Mouse (Mus musculus): ENCODE measurements around the gene Aqp5. TPM values are rescaled to one million over a fixed set of nuclear protein-coding genes. Genes with fewer than 3 reads are reported as not detected.

The Aqp5 gene
- polyA plus RNA-seq, 1 experiment from 2014 or later: not detected

GRCm38 (mm10) chr15:99558947-99559346, 31.6 kb upstream of the Aqp5 start:
- H3K27me3 ChIP-seq (ENCODE audit: insufficient read depth, low read length): no peaks in the 10 kb centered on the region
- no peak overlapping the region for H3K9ac ChIP-seq (replicated peaks)
- WGBS (ENCODE audit: insufficient replicate concordance): 64% methylated on average over 1 of the region's 1 CpGs
- H3K9me3 ChIP-seq (ENCODE audit: low read length): no peaks in the 10 kb centered on the region
- no peak overlapping the region for H3K4me3 ChIP-seq (ENCODE audit: low read depth, low read length)
- no peaks in the 10 kb centered on the region for H3K36me3 ChIP-seq (replicated peaks; ENCODE audit: insufficient read depth, low read length)
- DNase-seq (no peak), ATAC-seq (no peak)
- TF ChIP-seq EP300 (IDR thresholded peaks at IDR 0.05; ENCODE audit: low read depth): no peak
- no peak for TF ChIP-seq CTCF (IDR thresholded peaks at IDR 0.05; ENCODE audit: low read depth)
- H3K4me1 ChIP-seq (ENCODE audit: insufficient read depth): no peaks in the 10 kb centered on the region
- H3K4me2 ChIP-seq (ENCODE audit: low read depth, low read length): no peak overlapping the region
- no peak overlapping the region for H3K27ac ChIP-seq (ENCODE audit: low read depth)

- no peak overlapping the region for H3K27ac ChIP-seq (ENCODE audit: low read depth)
- DNase-seq (no peak), ATAC-seq (no peak)
- WGBS (ENCODE audit: insufficient replicate concordance): 68% methylated on average over 10 of the region's 10 CpGs
- H3K27me3 ChIP-seq (ENCODE audit: insufficient read depth, low read length): no peaks in the 10 kb centered on the region
- no peak overlapping the region for H3K4me3 ChIP-seq (ENCODE audit: low read depth, low read length)
- H3K9ac ChIP-seq (replicated peaks): no peak overlapping the region
- no peak overlapping the region for H3K4me2 ChIP-seq (ENCODE audit: low read depth, low read length)
- no peaks in the 10 kb centered on the region for H3K36me3 ChIP-seq (replicated peaks; ENCODE audit: insufficient read depth, low read length)
- H3K4me1 ChIP-seq (ENCODE audit: insufficient read depth): no peaks in the 10 kb centered on the region
- TF ChIP-seq EP300 (IDR thresholded peaks at IDR 0.05; ENCODE audit: low read depth): no peak
- TF ChIP-seq CTCF (IDR thresholded peaks at IDR 0.05; ENCODE audit: low read depth): no peak
- H3K9me3 ChIP-seq (ENCODE audit: low read length): no peaks in the 10 kb centered on the region
Observed at GRCm38 (mm10) chr15:99560246-99560645, 30.3 kb upstream of the Aqp5 start.

GRCm38 (mm10) chr15:99567371-99567770, 23.2 kb upstream of the Aqp5 start:
- DNase-seq (no peak), ATAC-seq (peak; percentile 17; the same call in 1 of the 2 replicates)
- no peaks in the 10 kb centered on the region for H3K27me3 ChIP-seq (ENCODE audit: insufficient read depth, low read length)
- H3K4me2 ChIP-seq (ENCODE audit: low read depth, low read length): no peak overlapping the region
- TF ChIP-seq CTCF (IDR thresholded peaks at IDR 0.05; ENCODE audit: low read depth) (no peak), EP300 (IDR thresholded peaks at IDR 0.05; ENCODE audit: low read depth) (no peak)
- H3K4me1 ChIP-seq (ENCODE audit: insufficient read depth): no peaks in the 10 kb centered on the region
- WGBS (ENCODE audit: insufficient replicate concordance): 69% methylated on average over 4 of the region's 4 CpGs
- H3K4me3 ChIP-seq (ENCODE audit: low read depth, low read length): no peak overlapping the region
- H3K27ac ChIP-seq (ENCODE audit: low read depth): no peak overlapping the region
- H3K9ac ChIP-seq (replicated peaks): no peak overlapping the region
- H3K36me3 ChIP-seq (replicated peaks; ENCODE audit: insufficient read depth, low read length): no peaks in the 10 kb centered on the region
- H3K9me3 ChIP-seq (ENCODE audit: low read length): no peaks in the 10 kb centered on the region

GRCm38 (mm10) chr15:99568682-99569081, 21.9 kb upstream of the Aqp5 start:
- WGBS (ENCODE audit: insufficient replicate concordance): 57% methylated on average over 6 of the region's 6 CpGs
- ATAC-seq (no peak), DNase-seq (no peak)
- Histone ChIP-seq H3K4me3 (ENCODE audit: low read depth, low read length) (no peak overlapping the region), H3K4me2 (ENCODE audit: low read depth, low read length) (no peak overlapping the region), H3K4me1 (ENCODE audit: insufficient read depth) (no peaks in the 10 kb centered on the region), H3K9me3 (ENCODE audit: low read length) (no peaks in the 10 kb centered on the region), H3K27me3 (ENCODE audit: insufficient read depth, low read length) (no peaks in the 10 kb centered on the region), H3K36me3 (replicated peaks; ENCODE audit: insufficient read depth, low read length) (no peaks in the 10 kb centered on the region), H3K27ac (ENCODE audit: low read depth) (no peak overlapping the region), H3K9ac (replicated peaks) (no peak overlapping the region)
- TF ChIP-seq EP300 (IDR thresholded peaks at IDR 0.05; ENCODE audit: low read depth) (no peak), CTCF (IDR thresholded peaks at IDR 0.05; ENCODE audit: low read depth) (no peak)

- H3K4me2 ChIP-seq (ENCODE audit: low read depth, low read length): no peak overlapping the region
- ATAC-seq: no peak
- no peaks in the 10 kb centered on the region for H3K4me1 ChIP-seq (ENCODE audit: insufficient read depth)
- no peaks in the 10 kb centered on the region for H3K36me3 ChIP-seq (replicated peaks; ENCODE audit: insufficient read depth, low read length)
- no peak for TF ChIP-seq CTCF (IDR thresholded peaks at IDR 0.05; ENCODE audit: low read depth)
- no peak for TF ChIP-seq EP300 (IDR thresholded peaks at IDR 0.05; ENCODE audit: low read depth)
- WGBS (ENCODE audit: insufficient replicate concordance): 69% methylated on average over 10 of the region's 10 CpGs
- H3K27me3 ChIP-seq (ENCODE audit: insufficient read depth, low read length): 0 out of 2 replicates have a peak, but pooled peaks cover 1% of the 10 kb centered on the region
- no peak overlapping the region for H3K27ac ChIP-seq (ENCODE audit: low read depth)
- no peak overlapping the region for H3K9ac ChIP-seq (replicated peaks)
- no peak overlapping the region for H3K4me3 ChIP-seq (ENCODE audit: low read depth, low read length)
- DNase-seq: no peak
- H3K9me3 ChIP-seq (ENCODE audit: low read length): no peaks in the 10 kb centered on the region
Observed at GRCm38 (mm10) chr15:99569123-99569522, 21.5 kb upstream of the Aqp5 start.

GRCm38 (mm10) chr15:99578802-99579485, 11.6 kb upstream of the Aqp5 start, which contains the start of gene Aqp2:
Aqp2 (plus strand) TSS chr15:99579055.
- Histone ChIP-seq H3K9me3 (ENCODE audit: low read length) (no peaks in the 10 kb centered on the region), H3K4me3 (ENCODE audit: low read depth, low read length) (no peak within 1 kb of the TSS), H3K4me1 (ENCODE audit: insufficient read depth) (peaks cover 5% of the 10 kb centered on the region; the same call in 1 of the 2 replicates), H3K27me3 (ENCODE audit: insufficient read depth, low read length) (peaks cover 44% of the 10 kb centered on the region), H3K27ac (ENCODE audit: low read depth) (no peak within 1 kb of the TSS), H3K4me2 (ENCODE audit: low read depth, low read length) (no peak within 1 kb of the TSS), H3K36me3 (replicated peaks; ENCODE audit: insufficient read depth, low read length) (no peaks in the 10 kb centered on the region), H3K9ac (replicated peaks) (no peak within 1 kb of the TSS)
- TF ChIP-seq EP300 (IDR thresholded peaks at IDR 0.05; ENCODE audit: low read depth): no peak
- TF ChIP-seq CTCF (IDR thresholded peaks at IDR 0.05; ENCODE audit: low read depth): no peak
- 78% methylated on average over 26 of the region's 26 CpGs for WGBS (ENCODE audit: insufficient replicate concordance)
- ATAC-seq (no peak), DNase-seq (no peak)
